In the genomic region with DNA sequence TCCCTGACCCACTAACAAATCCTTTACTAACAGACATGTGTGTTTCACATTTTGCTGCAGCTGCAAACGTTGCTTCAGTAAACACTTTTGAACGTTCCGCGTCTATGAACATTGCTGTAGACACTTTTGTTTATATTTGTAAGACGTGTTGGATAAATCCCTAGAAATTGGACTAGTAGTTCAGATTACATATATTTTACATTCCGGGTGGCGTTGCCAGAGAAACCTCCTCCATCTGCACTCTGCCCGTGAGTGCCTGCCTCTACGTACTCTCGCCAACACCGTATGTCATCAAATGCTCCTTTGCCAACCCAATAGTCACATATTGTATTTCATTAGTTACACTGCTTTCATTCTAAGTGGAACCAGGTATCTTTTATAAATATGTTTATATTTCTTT, we compare ENCODE assay signal across 17 mouse cellular contexts. TPM values are rescaled to one million over a fixed set of nuclear protein-coding genes. Genes with fewer than 3 reads are reported as not detected.
DNase-seq lines count a peak whose midpoint lies in the region; ATAC-seq lines count a peak whose summit lies in the region.
"Had no signal": no experiment of that assay in that cellular context is flagged by ENCODE, and none has a peak within 500 bp of the region (broad histone marks: within the 10 kb centered on the region; RNA-seq: fewer than 3 reads in every experiment).

No protein-coding gene starts in this region.

- no peaks in the 10 kb centered on the region for H3K9me3 ChIP-seq in forebrain, embryonic 13.5 days (replicated peaks)
- H3K9me3 ChIP-seq in forebrain, embryonic 10.5 days = no peaks in the 10 kb centered on the region
- no peaks in the 10 kb centered on the region for H3K9me3 ChIP-seq in lung, embryonic 16.5 days (ENCODE audit: control insufficient read depth, low read length)
- no peaks in the 10 kb centered on the region for H3K9me3 ChIP-seq in embryonic facial prominence, embryonic 13.5 days
- H3K9me3 ChIP-seq: heart, embryonic 12.5 days; midbrain, embryonic 13.5 days had no signal

- H3K9ac ChIP-seq in forebrain, embryonic 13.5 days = no peak overlapping the region
- no peak overlapping the region for H3K9ac ChIP-seq in lung, embryonic 16.5 days (ENCODE audit: low read length)
- H3K9ac ChIP-seq in embryonic facial prominence, embryonic 13.5 days = no peak overlapping the region
- H3K9ac ChIP-seq: heart, embryonic 12.5 days; midbrain, embryonic 13.5 days had no signal

- 76% methylated on average over 11 of the region's 11 CpGs for WGBS in forebrain, embryonic 13.5 days
- WGBS in forebrain, embryonic 10.5 days = 93% methylated on average over 11 of the region's 11 CpGs
- WGBS in lung, embryonic 16.5 days = 45% methylated on average over 11 of the region's 11 CpGs
- 38% methylated on average over 11 of the region's 11 CpGs for WGBS in embryonic facial prominence, embryonic 13.5 days

- no peak overlapping the region for H3K4me2 ChIP-seq in forebrain, embryonic 13.5 days
- peak overlapping the region; percentile 31; the same call in 1 of the 2 replicates for H3K4me2 ChIP-seq in lung, embryonic 16.5 days (ENCODE audit: low read depth, low read length)
- H3K4me2 ChIP-seq in embryonic facial prominence, embryonic 13.5 days = peak overlapping the region; percentile 16
- H3K4me2 ChIP-seq: heart, embryonic 12.5 days; midbrain, embryonic 13.5 days had no signal

- H3K27me3 ChIP-seq in forebrain, embryonic 13.5 days = no peaks in the 10 kb centered on the region
- no peaks in the 10 kb centered on the region for H3K27me3 ChIP-seq in forebrain, embryonic 10.5 days (ENCODE audit: poor library complexity, severe bottlenecking)
- no peaks in the 10 kb centered on the region for H3K27me3 ChIP-seq in lung, embryonic 16.5 days (ENCODE audit: control insufficient read depth, insufficient read depth, low read depth, low read length)
- no peaks in the 10 kb centered on the region for H3K27me3 ChIP-seq in embryonic facial prominence, embryonic 13.5 days
- H3K27me3 ChIP-seq: heart, embryonic 12.5 days; midbrain, embryonic 13.5 days had no signal

- ATAC-seq in forebrain, embryonic 13.5 days = no peak
- peak; percentile 32 for ATAC-seq in lung, embryonic 16.5 days (ENCODE audit: low read depth)
- no peak for ATAC-seq in embryonic facial prominence, embryonic 13.5 days (ENCODE audit: insufficient number of reproducible peaks, insufficient read depth, low FRiP score, low TSS enrichment, low read depth)
- ATAC-seq: midbrain, embryonic 13.5 days had no signal

- no peak overlapping the region for H3K4me3 ChIP-seq in forebrain, embryonic 13.5 days
- no peak overlapping the region for H3K4me3 ChIP-seq in forebrain, embryonic 10.5 days
- no peak overlapping the region for H3K4me3 ChIP-seq in lung, embryonic 16.5 days (ENCODE audit: low read length)
- no peak overlapping the region for H3K4me3 ChIP-seq in embryonic facial prominence, embryonic 13.5 days
- H3K4me3 ChIP-seq: heart, embryonic 12.5 days; midbrain, embryonic 13.5 days had no signal

- peaks cover 39% of the 10 kb centered on the region for H3K4me1 ChIP-seq in forebrain, embryonic 13.5 days
- peaks cover 57% of the 10 kb centered on the region for H3K4me1 ChIP-seq in forebrain, embryonic 10.5 days
- H3K4me1 ChIP-seq in lung, embryonic 16.5 days (replicated peaks; ENCODE audit: control insufficient read depth, insufficient read depth, low read length) = peaks cover 30% of the 10 kb centered on the region
- H3K4me1 ChIP-seq in embryonic facial prominence, embryonic 13.5 days = peaks cover 84% of the 10 kb centered on the region

- H3K36me3 ChIP-seq in forebrain, embryonic 13.5 days (ENCODE audit: poor library complexity, severe bottlenecking) = no peaks in the 10 kb centered on the region
- no peaks in the 10 kb centered on the region for H3K36me3 ChIP-seq in forebrain, embryonic 10.5 days (replicated peaks)
- no peaks in the 10 kb centered on the region for H3K36me3 ChIP-seq in lung, embryonic 16.5 days (ENCODE audit: control insufficient read depth, insufficient read depth, low read length)
- H3K36me3 ChIP-seq in embryonic facial prominence, embryonic 13.5 days = no peaks in the 10 kb centered on the region
- H3K36me3 ChIP-seq: heart, embryonic 12.5 days; midbrain, embryonic 13.5 days had no signal

- peak overlapping the region; percentile 31; the same call in 1 of the 2 replicates for H3K27ac ChIP-seq in forebrain, embryonic 13.5 days
- no peak overlapping the region for H3K27ac ChIP-seq in forebrain, embryonic 10.5 days
- 0 out of 2 replicates have a peak overlapping the region, but pooled peaks have one; percentile 2 for H3K27ac ChIP-seq in lung, embryonic 16.5 days (ENCODE audit: low read length)
- H3K27ac ChIP-seq in embryonic facial prominence, embryonic 13.5 days = peak overlapping the region; percentile 94
- H3K27ac ChIP-seq: midbrain, embryonic 13.5 days had no signal

- no peak for DNase-seq in forebrain, embryonic 10.5 days (ENCODE audit: extremely low spot score, low spot score)
- DNase-seq in lung, postnatal 36 days = no peak
- DNase-seq in adrenal gland, postnatal 10 days = no peak
- DNase-seq in left cerebral cortex, adult 8-10 months (ENCODE audit: low spot score in 2 of 2) = no peak
- DNase-seq in MN1 (ENCODE audit: low spot score) = no peak
- DNase-seq: adrenal gland, adult 2 months; gastrocnemius, postnatal 25 days; heart, postnatal 4 days; kidney, adult 2 months; layer of hippocampus, postnatal 36 days; lung, postnatal 4 days; thymus, postnatal 36 days had no signal

RNA-seq across cellular contexts. Expression of gene Nxn, which starts 59.8 kb away (rescaled TPM):
- polyA plus RNA-seq in forebrain, embryonic 13.5 days (2015; fragmentation: Nextera tagmentation; extraction: Ambion mirVana) = 23.4 and 29.9 TPM in 2 replicates
- 55.4 and 62.3 TPM in 2 replicates for polyA plus RNA-seq in forebrain, embryonic 10.5 days (2016; fragmentation: Nextera tagmentation; extraction: Ambion mirVana)
- polyA plus RNA-seq in lung, embryonic 16.5 days (2015; fragmentation: Nextera tagmentation; extraction: Ambion mirVana) = 18.7 and 19.4 TPM in 2 replicates
- polyA plus RNA-seq in embryonic facial prominence, embryonic 13.5 days (2015; fragmentation: Nextera tagmentation; extraction: Ambion mirVana) = 76.8 and 77.6 TPM in 2 replicates
- 10 to 100 TPM; 22.5 to 25.0 TPM for total RNA-seq in adrenal gland, postnatal 10 days (2021)
- total RNA-seq in left cerebral cortex, adult 8-10 months (2022) = 10 to 100 TPM in 3 of 4 experiments, 1 to 10 TPM in 1; 9.5 to 12.5 (median 10.9) TPM
